Mouse (Mus musculus): ENCODE measurements around the gene Ghrh.

DNA sequence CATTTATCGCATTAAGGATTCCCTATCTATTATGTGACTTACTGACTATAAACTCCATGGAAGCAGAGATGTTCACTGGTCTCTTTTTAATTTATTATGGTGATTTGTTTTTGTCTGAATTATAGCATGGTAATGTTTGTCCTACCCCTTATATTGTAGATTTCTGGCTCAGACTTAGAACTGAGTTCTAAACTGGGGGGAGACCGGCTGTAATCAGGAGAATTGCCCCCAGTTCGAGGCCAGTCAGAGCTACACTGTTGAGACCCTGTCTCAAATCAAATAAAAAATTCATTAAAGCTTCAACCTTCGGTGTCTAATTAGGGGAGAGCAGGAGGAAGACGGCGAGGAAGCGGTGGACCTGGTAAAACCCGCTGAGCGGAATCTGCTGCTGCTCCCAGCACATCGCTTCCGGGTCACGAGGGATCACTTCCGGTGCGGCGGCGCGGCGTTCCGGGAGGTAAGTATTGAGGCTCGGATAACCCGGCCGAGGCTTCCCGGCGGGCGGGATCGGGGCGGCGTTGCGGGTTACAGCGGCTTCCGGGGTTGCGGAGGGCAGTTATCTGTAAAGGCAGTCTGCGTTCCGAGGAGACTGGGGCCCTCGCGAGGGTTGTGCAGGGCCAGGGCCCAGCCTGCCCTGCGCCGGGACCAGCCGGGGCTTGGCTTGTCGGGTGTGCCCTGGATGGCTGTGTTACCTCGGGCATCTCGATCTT lies 20.0 kb upstream of the Ghrh start, which contains the start of gene Manbal:
- TF ChIP-seq EP300 (IDR thresholded peaks at IDR 0.05; ENCODE audit: low read depth) (peak; percentile 61; the same call in 1 of the 2 replicates), CTCF (IDR thresholded peaks at IDR 0.05; ENCODE audit: low read depth) (no peak)

Measured in heart, postnatal 0 days (tissue).